Mouse (Mus musculus) cerebellum, adult 2 months (tissue): Measurements from ENCODE around the gene Nat8l. TPM values are rescaled to one million over a fixed set of nuclear protein-coding genes. Genes with fewer than 3 reads are reported as not detected.
A peak's percentile ranks its signal among the peaks of the same experiment; 100 is the strongest.

Experiments used
- DNase-seq, 2 experiments: peaks; one replicate each; pipeline ENCODE4 v3.0.0; 2021
- H3K27ac ChIP-seq: fragments of 200-500 bp; 2 replicates; pipeline ENCODE4 v1.5.1; 2012; ENCODE audit warnings: low read length, control low read depth, inconsistent platforms; ENCODE audit not compliant: insufficient read depth
- H3K27me3 ChIP-seq: fragments of 200-500 bp; 2 replicates; pipeline ENCODE4 v1.6.1; 2012; ENCODE audit warnings: inconsistent platforms, mild to moderate bottlenecking, low read length, moderate library complexity; ENCODE audit not compliant: control insufficient read depth, insufficient read depth
- H3K4me1 ChIP-seq: fragments of 200-500 bp; 2 replicates; pipeline ENCODE4 v1.6.1; 2011; ENCODE audit warnings: low read length; ENCODE audit not compliant: control insufficient read depth, insufficient read depth
- H3K4me3 ChIP-seq: fragments of 200-500 bp; replicated peaks from 2 replicates; pipeline ENCODE3; 2011; ENCODE audit warnings: mild to moderate bottlenecking, low read depth, low read length, control low read depth; ENCODE audit not compliant: insufficient read depth
- CTCF ChIP-seq: fragments of 200-500 bp; IDR thresholded peaks from 2 replicates; pipeline ENCODE4 v1.5.1; 2011; ENCODE audit warnings: low read depth, mild to moderate bottlenecking, control low read depth, low read length, moderate library complexity, borderline replicate concordance; ENCODE audit not compliant: insufficient read depth
- POLR2A ChIP-seq: fragments of 200-500 bp; IDR thresholded peaks from 2 replicates; pipeline ENCODE4 v1.6.1; 2011; ENCODE audit warnings: low read length, control low read depth, borderline replicate concordance; ENCODE audit not compliant: insufficient read depth
- WGBS: fragments of 180-500 bp; shearing (Covaris S2); methylation state at CpG from one replicate; pipeline ENCODE4 v1.1.7; 2018; 5-methylcytosine and 5-hydroxymethylcytosine counted together
- polyA plus RNA-seq: library from polyadenylated mRNA; depleted of rRNA; stranded (reverse); fragments of >200 nt; gene quantifications from 2 replicates; pipeline ENCODE4 v1.2.3, GENCODE M21; 2012

The Nat8l gene
- polyA plus RNA-seq, 1 experiment: 190 TPM

- peak in 1 of 2 experiments; percentile 65 for DNase-seq
- H3K27ac ChIP-seq: no peak overlapping the region
Observed at GRCm38 (mm10) chr5:33974736-33975135, 21.0 kb upstream of the Nat8l start.

GRCm38 (mm10) chr5:33976267-33976666 is 19.5 kb upstream of the Nat8l start:
- WGBS: 45% methylated on average over 3 of the region's 3 CpGs
- TF ChIP-seq POLR2A (no peak), CTCF (no peak)
- H3K27me3 ChIP-seq: no peaks in the 10 kb centered on the region
- no peaks in the 10 kb centered on the region for H3K4me1 ChIP-seq
- H3K4me3 ChIP-seq: no peak overlapping the region
- no peak for DNase-seq
- no peak overlapping the region for H3K27ac ChIP-seq

More at GRCm38 (mm10) chr5:33974736-33975135, 21.0 kb upstream of the Nat8l start:
- no peak for TF ChIP-seq POLR2A
- TF ChIP-seq CTCF: no peak
- WGBS: 6% methylated on average over 2 of the region's 2 CpGs
- no peaks in the 10 kb centered on the region for H3K27me3 ChIP-seq
- no peak overlapping the region for H3K4me3 ChIP-seq
- H3K4me1 ChIP-seq: no peaks in the 10 kb centered on the region

GRCm38 (mm10) chr5:33982731-33983259 is 13.0 kb upstream of the Nat8l start:
- no peak for DNase-seq
- Histone ChIP-seq H3K27ac (peak overlapping the region; percentile 65; the same call in 1 of the 2 replicates), H3K4me3 (peak overlapping the region; percentile 82), H3K27me3 (no peaks in the 10 kb centered on the region), H3K4me1 (peaks cover 7% of the 10 kb centered on the region)
- TF ChIP-seq POLR2A: no peak
- 2% methylated on average over 26 of the region's 26 CpGs for WGBS

- Histone ChIP-seq H3K27ac (peak within 1 kb of the TSS; percentile 65; the same call in 1 of the 2 replicates), H3K4me1 (peaks cover 7% of the 10 kb centered on the region), H3K4me3 (peak within 1 kb of the TSS; percentile 82), H3K27me3 (no peaks in the 10 kb centered on the region)
- TF ChIP-seq POLR2A: peak; percentile 64; the same call in 1 of the 2 replicates
- TF ChIP-seq CTCF: no peak
- peak; percentile 89 to 91 for DNase-seq
- under 1% methylated on average over 88 of the region's 88 CpGs for WGBS
Observed at GRCm38 (mm10) chr5:33983309-33984121, 12.3 kb upstream of the Nat8l start, which contains the start of gene Gm1673. Gene Gm1673 (plus strand): TSS chr5:33983433.

GRCm38 (mm10) chr5:33994671-33995625 is 836 bp upstream of the Nat8l start:
- Histone ChIP-seq H3K4me3 (peak overlapping the region; percentile 96), H3K4me1 (peaks cover 21% of the 10 kb centered on the region), H3K27me3 (no peaks in the 10 kb centered on the region), H3K27ac (peak overlapping the region; percentile 98)
- 32% methylated on average over 28 of the region's 28 CpGs for WGBS
- peak; percentile 69 for TF ChIP-seq CTCF
- no peak for TF ChIP-seq POLR2A
- DNase-seq: peak; percentile 77

- no peak for DNase-seq
- H3K4me3 ChIP-seq: peak overlapping the region; percentile 96
- peak overlapping the region; percentile 89 for H3K27ac ChIP-seq
- H3K27me3 ChIP-seq: no peaks in the 10 kb centered on the region
- H3K4me1 ChIP-seq: peaks cover 35% of the 10 kb centered on the region
- WGBS: 7% methylated on average over 55 of the region's 55 CpGs
- TF ChIP-seq CTCF (no peak), POLR2A (no peak)
Observed at GRCm38 (mm10) chr5:33996694-33997045, 886 bp downstream of the Nat8l start.

- Histone ChIP-seq H3K27ac (peak overlapping the region; percentile 89), H3K27me3 (no peaks in the 10 kb centered on the region), H3K4me1 (peaks cover 35% of the 10 kb centered on the region), H3K4me3 (peak overlapping the region; percentile 96)
- 1% methylated on average over 71 of the region's 80 CpGs for WGBS
- peak; percentile 78 to 80 for DNase-seq
- TF ChIP-seq CTCF (no peak), POLR2A (no peak)
Observed at GRCm38 (mm10) chr5:33997051-33997741, 1.4 kb downstream of the Nat8l start.
